Mouse (Mus musculus): ENCODE measurements at regions not wholly inside any gene's neighbourhood (a gene's known extent, or its start where the extent isn't known, plus 50 kb on each side); places are given as distances from the start of the nearest gene placed in this dataset.

DNA sequence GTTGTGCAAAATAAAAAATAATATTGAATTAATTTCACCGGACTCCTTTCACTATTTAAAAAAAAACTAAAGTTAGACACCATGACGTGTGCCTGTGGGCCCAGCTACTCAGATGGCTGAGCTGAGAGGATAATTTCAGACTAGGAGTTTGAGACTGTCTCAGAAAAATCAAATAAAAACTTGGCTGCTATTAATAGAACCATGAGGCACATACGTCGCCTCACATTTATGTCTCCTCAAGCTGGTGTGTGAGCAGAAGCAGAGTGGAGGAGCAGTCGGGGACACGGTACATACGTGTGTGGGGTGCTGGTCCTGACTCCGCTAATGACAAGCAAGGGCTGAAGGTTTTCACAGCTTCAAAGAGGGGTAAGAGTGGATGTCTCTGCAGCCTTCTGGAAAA is 52.8 kb upstream of the Dmrtb1 start:
- DNase-seq = no peak

- DNase-seq = peak; percentile 85 to 86
Observed at GRCm38 (mm10) chr4:107737907-107738306, 53.9 kb upstream of the Dmrtb1 start.

GRCm38 (mm10) chr4:107738776-107739175 is 54.7 kb upstream of the Dmrtb1 start:
- DNase-seq = no peak

DNA sequence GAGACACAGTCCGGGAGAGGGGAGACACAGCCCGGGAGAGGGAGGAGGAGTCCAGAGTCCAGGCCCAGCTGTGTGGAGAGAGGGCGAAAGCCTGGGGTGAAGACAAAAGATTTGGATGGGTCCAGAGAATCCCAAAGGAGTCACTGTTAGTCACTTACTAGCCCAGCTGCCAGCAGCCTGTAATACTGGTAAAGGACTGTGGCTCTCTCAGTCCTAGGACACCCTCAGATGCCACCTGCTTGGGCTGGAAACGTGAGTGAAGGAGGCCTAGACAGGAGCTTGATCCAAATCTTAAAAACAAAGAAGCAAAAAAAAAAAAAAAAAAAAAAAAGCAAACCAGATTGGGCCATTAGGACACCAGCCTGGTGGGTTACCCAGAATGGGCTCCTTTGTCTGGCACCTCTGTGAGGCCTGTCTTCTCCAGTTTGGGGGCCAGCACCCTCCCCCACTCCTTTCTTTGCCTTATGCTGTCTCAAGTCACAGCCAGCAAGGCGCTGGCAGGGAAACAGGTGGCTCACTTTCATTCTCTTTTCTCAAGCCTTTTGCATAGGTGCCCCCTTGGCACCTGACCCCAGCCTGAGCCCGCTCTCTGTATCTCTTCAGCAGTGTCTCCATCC is 55.9 kb upstream of the Dmrtb1 start:
- no peak for DNase-seq

DNA sequence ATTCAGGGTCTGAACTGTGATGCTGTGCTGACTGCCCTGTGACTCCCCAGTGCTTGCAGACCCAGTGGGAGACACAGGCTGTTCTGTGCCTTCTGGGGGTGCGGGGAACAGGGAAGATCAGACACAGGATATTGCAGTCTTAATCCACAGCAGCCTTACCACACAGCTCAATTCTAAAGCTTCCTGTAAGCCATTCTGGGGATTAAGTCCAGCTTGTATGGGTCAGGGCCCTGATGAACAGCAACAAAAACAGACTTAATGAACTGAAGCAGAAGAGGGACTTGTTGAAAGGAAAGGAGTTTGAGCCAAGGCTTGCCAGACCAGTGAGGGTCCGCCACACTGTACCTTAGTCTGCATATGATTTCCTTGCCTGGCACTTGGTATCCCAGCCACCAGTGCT is 58.4 kb upstream of the Lrp8 start:
- DNase-seq = no peak

GRCm38 (mm10) chr4:107746366-107746765 is 55.7 kb upstream of the Lrp8 start:
- DNase-seq = no peak

DNA sequence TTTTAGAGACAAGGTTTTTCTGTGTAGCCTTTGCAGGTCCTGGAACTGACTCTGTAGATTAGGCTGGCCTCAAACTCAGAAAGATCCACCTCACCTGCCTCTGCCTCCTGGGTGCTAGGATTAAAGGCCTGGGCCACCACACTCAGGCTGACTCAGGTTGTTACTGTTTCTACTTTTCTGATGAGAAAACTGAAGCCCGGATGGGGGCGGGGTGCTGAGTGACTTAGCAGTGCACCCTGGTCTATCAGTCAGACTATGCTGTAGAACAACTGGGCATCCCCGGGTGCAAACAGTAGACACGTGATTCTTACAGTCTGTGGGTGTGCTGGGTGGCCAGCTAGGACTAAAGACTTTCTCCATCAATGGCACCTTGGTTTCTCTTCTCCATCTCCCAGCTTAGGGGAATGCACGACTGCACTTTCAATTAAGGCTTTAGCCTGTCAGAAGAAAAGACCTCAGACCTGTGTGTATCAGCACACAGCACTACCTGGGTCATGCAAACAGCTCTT is 55.1 kb upstream of the Lrp8 start:
- DNase-seq = no peak

GRCm38 (mm10) chr4:107747454-107747853 is 54.6 kb upstream of the Lrp8 start:
- no peak for DNase-seq

DNA sequence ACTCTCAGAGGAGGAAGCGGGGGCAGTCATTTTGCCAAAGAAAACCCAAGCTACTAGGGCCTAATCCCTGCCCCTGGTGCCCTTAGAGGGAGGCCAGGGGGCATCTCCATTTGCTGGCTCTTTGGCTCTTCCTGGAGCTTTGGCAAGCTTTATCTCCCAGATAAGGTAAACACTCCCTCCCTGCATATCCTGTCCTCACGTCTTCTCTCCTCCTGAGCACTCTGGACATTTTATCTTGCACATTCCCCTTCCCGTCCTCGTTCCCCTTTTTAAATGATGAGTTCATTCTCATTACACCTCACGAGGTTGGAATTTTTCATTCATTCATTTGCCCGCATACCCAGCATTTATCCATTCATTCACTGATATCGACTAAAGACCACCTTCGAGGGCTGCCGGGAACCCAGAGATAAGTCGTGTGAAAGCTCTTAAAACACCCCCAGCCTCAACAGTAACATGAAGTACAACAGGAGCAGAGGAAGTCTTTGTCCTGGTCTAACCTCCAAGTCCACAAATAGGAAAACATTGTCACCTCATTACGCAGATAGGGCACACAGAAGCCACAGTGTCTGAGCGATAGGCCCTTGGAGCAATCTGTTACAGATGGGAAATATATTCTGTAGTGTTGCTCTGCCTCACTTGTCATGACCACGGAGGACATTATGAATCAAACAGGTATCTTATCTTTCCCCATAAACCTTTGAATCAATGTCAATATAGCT is 54.0 kb upstream of the Lrp8 start:
- no peak for DNase-seq

DNA sequence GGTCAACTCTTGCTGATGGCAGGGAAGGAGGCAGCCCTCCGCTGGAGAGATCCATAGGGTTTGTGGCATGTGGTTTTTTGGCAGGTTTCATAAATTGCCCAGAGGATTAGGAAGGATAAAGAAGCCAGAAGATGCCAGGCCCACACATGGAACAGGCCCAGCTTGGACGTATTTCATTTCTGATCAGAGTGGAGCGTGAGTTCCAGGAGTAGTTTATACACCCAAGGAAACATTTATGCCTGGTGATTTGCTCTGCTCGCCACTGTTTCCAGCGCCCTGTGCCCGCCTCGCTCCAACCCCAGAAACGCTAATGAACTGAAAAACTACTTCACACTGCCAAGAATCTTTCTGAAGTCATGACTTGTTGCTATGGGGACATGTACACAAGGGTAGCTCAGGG is 53.0 kb upstream of the Lrp8 start:
- DNase-seq = no peak

GRCm38 (mm10) chr4:107750017-107750416 is 52.0 kb upstream of the Lrp8 start:
- DNase-seq = no peak
